Mouse (Mus musculus): Measurements from ENCODE around the gene Gemin8. TPM values are rescaled to one million over a fixed set of nuclear protein-coding genes. Genes with fewer than 3 reads are reported as not detected.

Gemin8 gene
- polyA plus RNA-seq (2015; fragmentation: Nextera tagmentation; extraction: Ambion mirVana): 9.2 and 9.5 TPM in 2 replicates

DNA sequence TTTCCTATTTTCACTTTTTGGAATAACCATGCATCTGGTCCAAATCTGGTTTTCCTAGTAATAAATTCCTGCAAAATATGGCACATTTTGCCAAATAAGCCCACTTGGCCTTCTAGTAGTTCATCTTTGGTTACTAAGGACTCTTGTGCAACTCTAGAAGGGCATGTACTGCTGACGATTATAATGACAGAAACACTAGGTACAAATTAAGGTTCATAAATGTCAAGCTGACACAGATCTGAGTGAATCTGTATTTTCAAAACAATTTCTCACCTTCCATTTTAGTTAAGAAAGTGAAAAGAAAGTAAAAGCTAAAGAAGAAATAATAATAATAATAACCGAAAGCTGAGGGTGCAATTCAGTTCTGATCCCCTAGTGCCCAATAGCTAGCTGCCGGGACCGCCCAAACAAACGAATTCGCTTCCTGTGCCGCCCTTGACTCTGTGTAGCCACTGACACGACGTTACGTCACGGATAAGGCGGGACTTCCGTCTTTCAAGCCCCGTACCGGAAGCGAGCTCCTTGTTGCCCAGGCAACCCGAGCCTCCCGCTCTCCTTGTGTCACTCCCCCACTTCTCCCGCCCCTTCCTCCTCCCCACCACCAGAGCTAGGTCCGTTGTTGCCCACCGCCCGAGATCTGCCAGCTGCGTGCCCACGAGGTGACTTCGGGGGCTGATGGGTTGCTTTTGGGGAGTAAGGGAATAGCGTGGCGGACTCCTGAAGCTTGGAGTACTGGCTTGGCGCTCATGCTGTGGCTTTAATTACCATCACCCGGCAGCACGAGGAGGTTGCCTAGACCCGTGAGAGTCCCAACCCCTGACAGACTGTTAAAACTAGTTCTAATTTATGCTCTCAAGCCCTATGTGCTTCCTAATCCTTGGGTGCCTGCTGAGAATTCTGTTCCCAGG is at the start of gene Gemin8:
TSS of gene Gemin8 (plus strand) at position 563 of the 908 bp plus-strand sequence.
- no peaks in the 10 kb centered on the region for H3K27me3 ChIP-seq
- H3K4me3 ChIP-seq: peak within 1 kb of the TSS; percentile 54
- 19% methylated on average over 31 of the region's 31 CpGs for WGBS
- H3K27ac ChIP-seq (replicated peaks): peak within 1 kb of the TSS; percentile 88
- peaks cover 3% of the 10 kb centered on the region; the same call in 1 of the 2 replicates for H3K4me1 ChIP-seq (replicated peaks)
- no peaks in the 10 kb centered on the region for H3K9me3 ChIP-seq
- H3K4me2 ChIP-seq: peak within 1 kb of the TSS; percentile 55
- peak; percentile 98 for ATAC-seq (ENCODE audit: low FRiP score, low read depth)
- H3K9ac ChIP-seq: peak within 1 kb of the TSS; percentile 50
- H3K36me3 ChIP-seq: no peaks in the 10 kb centered on the region

DNA sequence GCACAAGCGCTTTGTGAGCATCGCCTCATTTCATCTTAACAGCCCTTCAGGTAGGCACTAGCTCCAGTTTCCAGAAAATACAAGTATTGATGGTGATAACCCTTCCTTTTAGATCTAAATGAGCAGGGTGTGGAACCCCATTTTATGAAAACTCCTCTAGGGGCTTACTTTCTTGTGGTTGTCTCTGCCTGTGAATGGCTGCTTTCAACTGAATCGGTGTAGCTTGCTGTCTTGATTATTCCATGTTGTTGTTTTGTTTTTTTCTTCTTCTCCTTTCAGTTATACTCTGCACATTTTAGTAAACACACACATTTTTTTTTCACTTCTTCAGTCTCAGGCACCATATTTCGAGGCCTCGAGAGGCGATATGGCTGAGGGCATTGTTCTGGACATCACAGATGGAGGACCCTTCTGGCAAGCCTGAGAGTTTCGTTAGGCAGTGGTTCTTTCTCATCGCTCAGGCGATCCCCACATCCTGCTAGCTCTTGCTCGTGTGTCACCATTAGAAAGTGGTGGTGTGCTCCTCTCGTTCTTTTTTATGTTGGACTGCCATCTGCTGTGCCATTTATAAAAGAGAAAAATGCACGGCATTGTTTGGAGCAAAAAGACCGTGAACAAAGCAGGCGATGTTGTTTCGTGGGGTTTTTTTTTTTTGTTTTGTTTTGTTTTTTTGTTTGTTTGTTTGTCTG is 23.0 kb upstream of the Gemin8 start:
- H3K4me2 ChIP-seq: peak overlapping the region; percentile 40
- no peaks in the 10 kb centered on the region for H3K4me1 ChIP-seq (replicated peaks)
- WGBS: 47% methylated on average over 15 of the region's 15 CpGs
- 0 out of 2 replicates have a peak, but pooled peaks cover 2% of the 10 kb centered on the region for H3K27me3 ChIP-seq
- no peaks in the 10 kb centered on the region for H3K36me3 ChIP-seq
- H3K4me3 ChIP-seq: no peak overlapping the region
- H3K9me3 ChIP-seq: no peaks in the 10 kb centered on the region
- ATAC-seq (ENCODE audit: low FRiP score, low read depth): peak; percentile 73; the same call in 1 of the 2 replicates
- no peak overlapping the region for H3K9ac ChIP-seq
- no peak overlapping the region for H3K27ac ChIP-seq (replicated peaks)

DNA sequence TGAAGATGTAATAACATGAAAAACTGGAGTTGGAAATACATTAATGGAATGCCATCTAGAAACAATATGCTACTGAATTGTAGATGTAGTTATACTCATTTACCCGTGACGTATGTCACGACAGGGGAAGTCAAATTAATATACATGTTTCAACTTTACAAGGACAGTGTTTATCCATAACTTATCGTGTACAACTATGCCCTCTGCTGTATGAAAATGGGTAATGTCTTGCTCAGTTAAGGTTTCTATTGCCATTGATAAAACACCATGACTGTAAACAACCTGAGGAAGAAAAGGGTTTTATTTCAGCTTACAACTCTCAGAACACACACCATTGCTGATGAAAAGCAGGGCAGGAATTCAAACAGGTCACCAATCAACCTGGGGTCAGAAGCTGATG is 7.5 kb upstream of the Gemin8 start:
- WGBS: 58% methylated on average over 4 of the region's 4 CpGs
- Histone ChIP-seq H3K36me3 (no peaks in the 10 kb centered on the region), H3K4me3 (no peak overlapping the region), H3K9ac (no peak overlapping the region), H3K4me2 (no peak overlapping the region), H3K9me3 (no peaks in the 10 kb centered on the region), H3K4me1 (replicated peaks) (no peaks in the 10 kb centered on the region), H3K27ac (replicated peaks) (no peak overlapping the region), H3K27me3 (no peaks in the 10 kb centered on the region)
- no peak for ATAC-seq (ENCODE audit: low FRiP score, low read depth)

DNA sequence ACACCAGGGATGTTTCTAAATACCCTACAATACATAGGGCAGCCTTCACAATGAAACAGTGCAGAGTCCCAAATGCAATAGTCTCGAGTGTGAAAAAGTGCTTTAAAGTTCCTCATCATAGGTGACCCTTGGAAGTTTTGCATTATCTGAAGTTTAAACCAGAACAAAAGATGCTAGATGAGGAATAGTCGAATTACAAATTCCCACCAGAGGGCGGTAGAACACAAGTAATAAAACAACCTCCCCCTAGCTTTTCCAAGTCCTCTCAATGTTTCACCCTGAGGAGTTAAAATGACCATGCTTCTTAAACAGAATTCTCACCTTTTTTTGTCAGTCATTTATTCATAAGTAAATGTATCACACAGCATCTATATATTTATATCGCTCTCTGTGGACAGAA is 2.9 kb upstream of the Gemin8 start:
- H3K9ac ChIP-seq: no peak overlapping the region
- no peaks in the 10 kb centered on the region for H3K9me3 ChIP-seq
- H3K4me3 ChIP-seq: no peak overlapping the region
- no peak overlapping the region for H3K4me2 ChIP-seq
- no peaks in the 10 kb centered on the region for H3K36me3 ChIP-seq
- WGBS: 5% methylated on average over 4 of the region's 4 CpGs
- H3K27ac ChIP-seq (replicated peaks): no peak overlapping the region
- H3K4me1 ChIP-seq (replicated peaks): peaks cover 3% of the 10 kb centered on the region; the same call in 1 of the 2 replicates
- no peaks in the 10 kb centered on the region for H3K27me3 ChIP-seq
- no peak for ATAC-seq (ENCODE audit: low FRiP score, low read depth)

DNA sequence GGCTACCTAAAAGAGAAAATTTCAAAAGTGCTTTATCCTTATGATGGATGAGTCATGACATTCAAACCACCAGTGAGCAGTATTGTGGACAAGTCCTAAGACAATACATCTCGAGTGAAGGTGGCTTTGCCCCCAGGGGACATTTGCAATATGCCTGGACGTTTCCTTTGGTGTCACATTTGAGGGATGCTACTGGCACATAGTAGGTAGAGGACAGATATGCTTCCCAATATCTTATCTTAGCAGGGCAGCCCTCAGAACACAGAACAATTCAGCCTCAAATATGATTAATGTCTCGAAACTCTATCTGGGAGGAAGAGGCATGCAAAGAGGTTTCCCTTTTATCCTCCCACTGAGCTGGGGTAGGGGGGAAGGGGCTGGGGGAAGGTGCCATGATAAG is 2.3 kb upstream of the Gemin8 start:
- H3K9ac ChIP-seq: no peak overlapping the region
- peaks cover 3% of the 10 kb centered on the region; the same call in 1 of the 2 replicates for H3K4me1 ChIP-seq (replicated peaks)
- no peak for ATAC-seq (ENCODE audit: low FRiP score, low read depth)
- no peak overlapping the region for H3K27ac ChIP-seq (replicated peaks)
- no peaks in the 10 kb centered on the region for H3K36me3 ChIP-seq
- H3K4me2 ChIP-seq: no peak overlapping the region
- no peaks in the 10 kb centered on the region for H3K27me3 ChIP-seq
- WGBS: 57% methylated on average over 3 of the region's 3 CpGs
- H3K4me3 ChIP-seq: no peak overlapping the region
- no peaks in the 10 kb centered on the region for H3K9me3 ChIP-seq

DNA sequence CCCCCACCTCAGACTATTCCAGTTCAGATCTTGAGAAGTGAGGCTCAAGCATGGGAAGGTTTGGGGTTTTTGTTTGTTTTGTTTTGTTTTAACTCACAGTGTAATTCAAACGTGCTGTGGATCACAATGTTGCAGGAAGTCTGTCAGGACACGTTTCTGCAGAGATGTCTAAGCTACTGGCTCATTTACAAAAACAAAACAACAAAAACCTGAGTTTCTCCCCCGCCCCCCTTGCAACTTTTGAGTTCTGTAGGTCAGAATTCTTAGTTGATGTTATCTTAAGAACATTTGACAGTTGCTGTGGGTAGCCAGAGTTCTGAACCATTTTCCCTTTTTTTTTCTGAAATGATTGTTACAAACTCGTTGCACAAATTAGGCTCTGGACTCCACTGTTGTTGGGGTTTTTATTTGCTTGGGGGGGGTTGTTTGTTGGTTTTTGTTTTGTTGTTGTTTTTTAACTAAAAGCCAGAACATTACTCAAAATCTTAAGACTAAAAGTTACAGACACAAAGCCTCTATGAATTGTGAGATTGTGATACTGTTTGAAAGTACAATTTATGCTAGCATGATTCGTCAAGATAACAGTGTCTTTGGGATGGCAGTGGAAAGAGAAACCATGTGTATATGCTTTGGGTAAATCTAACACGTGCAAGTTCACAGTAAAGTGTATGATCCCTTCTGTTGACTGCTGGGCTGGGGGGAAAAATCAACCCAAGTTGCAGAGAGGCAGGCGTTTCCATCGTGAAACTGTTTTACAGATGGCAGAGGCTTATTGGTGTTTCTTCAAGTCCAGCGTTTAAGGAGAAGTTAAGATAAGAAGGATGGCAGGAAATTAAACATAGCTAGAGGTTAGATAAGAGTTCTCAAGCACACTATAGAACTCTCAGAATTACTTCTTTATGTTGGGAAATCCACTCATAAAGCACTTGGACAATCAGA is 815 bp downstream of the Gemin8 start:
- Histone ChIP-seq H3K27ac (replicated peaks) (peak overlapping the region; percentile 88), H3K4me3 (peak overlapping the region; percentile 54), H3K4me1 (replicated peaks) (peaks cover 3% of the 10 kb centered on the region; the same call in 1 of the 2 replicates), H3K9ac (peak overlapping the region; percentile 50; the same call in 1 of the 2 replicates), H3K27me3 (no peaks in the 10 kb centered on the region), H3K4me2 (peak overlapping the region; percentile 55), H3K36me3 (no peaks in the 10 kb centered on the region), H3K9me3 (no peaks in the 10 kb centered on the region)
- no peak for ATAC-seq (ENCODE audit: low FRiP score, low read depth)
- WGBS: 34% methylated on average over 9 of the region's 9 CpGs

DNA sequence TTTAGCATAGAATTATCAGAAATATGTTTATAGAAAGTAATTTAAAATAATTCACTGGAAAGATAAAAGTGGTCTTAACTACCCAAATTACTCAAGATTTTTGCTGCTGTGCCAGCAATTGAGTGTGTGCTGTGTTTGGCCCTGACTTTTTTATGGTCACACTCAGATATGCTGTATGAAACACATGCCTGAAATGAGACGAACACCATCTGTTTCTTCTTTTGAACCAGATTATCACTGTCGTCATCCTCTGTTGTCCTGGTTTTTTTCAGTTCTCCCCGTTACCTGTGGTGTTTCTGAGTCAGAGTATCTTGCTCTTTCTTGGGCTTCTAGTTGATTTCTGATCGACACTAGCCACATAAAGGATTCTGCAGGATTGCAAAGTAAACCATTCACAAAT is 1.8 kb downstream of the Gemin8 start:
- Histone ChIP-seq H3K27ac (replicated peaks) (peak overlapping the region; percentile 18), H3K36me3 (no peaks in the 10 kb centered on the region), H3K4me2 (peak overlapping the region; percentile 5; the same call in 1 of the 2 replicates), H3K4me3 (no peak overlapping the region), H3K9me3 (no peaks in the 10 kb centered on the region), H3K27me3 (no peaks in the 10 kb centered on the region), H3K4me1 (replicated peaks) (peaks cover 3% of the 10 kb centered on the region; the same call in 1 of the 2 replicates), H3K9ac (no peak overlapping the region)
- 58% methylated on average over 4 of the region's 4 CpGs for WGBS
- no peak for ATAC-seq (ENCODE audit: low FRiP score, low read depth)

DNA sequence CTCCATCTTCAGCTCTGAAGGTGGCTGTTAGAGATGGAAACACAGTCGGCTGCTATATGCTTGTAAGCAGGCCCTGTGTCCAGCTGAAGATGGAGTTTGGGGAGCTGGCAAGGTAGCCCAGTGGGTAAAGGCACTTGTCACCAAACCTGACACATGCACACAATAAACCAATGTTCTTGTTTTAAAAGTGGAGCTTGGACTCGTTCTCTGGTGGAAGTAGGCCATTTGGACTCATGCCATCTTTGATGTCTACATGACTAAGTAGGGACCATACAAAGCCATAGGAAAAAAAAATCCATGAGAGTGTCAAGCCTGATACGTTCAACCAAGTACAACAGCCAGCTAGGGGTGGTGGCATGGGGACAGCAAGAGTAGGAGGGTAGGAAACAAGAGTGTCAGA is 2.4 kb downstream of the Gemin8 start:
- no peak overlapping the region for H3K4me3 ChIP-seq
- H3K4me2 ChIP-seq: peak overlapping the region; percentile 5; the same call in 1 of the 2 replicates
- no peaks in the 10 kb centered on the region for H3K36me3 ChIP-seq
- H3K27ac ChIP-seq (replicated peaks): peak overlapping the region; percentile 18
- H3K27me3 ChIP-seq: no peaks in the 10 kb centered on the region
- 46% methylated on average over 3 of the region's 3 CpGs for WGBS
- ATAC-seq (ENCODE audit: low FRiP score, low read depth): no peak
- no peak overlapping the region for H3K9ac ChIP-seq
- no peaks in the 10 kb centered on the region for H3K9me3 ChIP-seq
- peaks cover 3% of the 10 kb centered on the region; the same call in 1 of the 2 replicates for H3K4me1 ChIP-seq (replicated peaks)

DNA sequence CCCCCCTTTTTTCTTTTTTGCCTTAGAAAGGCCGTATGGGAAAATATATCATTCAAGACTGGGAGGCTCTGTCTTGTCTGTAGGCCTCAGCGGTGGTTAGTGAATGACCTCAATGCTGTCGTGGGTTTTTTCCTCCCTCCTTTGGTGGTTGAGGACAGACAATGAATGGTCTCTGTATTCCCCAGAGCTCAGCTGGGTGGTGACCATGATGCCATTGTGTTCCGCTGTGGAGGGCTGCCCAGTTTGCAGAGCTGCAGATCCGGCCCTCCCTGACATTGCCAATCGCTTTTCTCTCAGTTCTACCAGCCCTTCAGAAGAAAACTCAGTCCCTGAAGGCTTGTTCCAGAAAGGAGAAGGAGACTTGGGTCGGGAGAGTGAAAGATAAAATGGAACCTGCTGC is 3.5 kb downstream of the Gemin8 start:
- ATAC-seq (ENCODE audit: low FRiP score, low read depth): peak; percentile 55

DNA sequence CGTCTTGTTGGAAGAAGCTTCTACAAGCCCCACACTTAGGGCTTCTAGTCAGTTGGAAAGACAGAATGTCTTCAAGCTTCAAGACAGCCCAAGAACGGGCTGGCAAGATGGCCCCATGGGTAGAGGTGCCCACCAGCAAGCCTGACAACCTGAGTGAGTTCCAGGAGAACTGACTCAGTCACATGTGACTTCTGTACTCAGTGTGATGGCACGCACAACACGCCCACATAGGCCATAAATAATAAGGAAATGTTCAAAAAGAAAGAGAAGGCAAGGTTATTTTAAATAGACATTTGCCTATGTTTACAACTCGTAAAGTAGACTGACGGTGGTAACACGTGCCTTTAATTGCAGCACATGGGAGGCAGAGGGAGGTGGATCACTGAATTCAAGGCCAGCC is 7.7 kb downstream of the Gemin8 start:
- no peak for ATAC-seq (ENCODE audit: low FRiP score, low read depth)
- no peaks in the 10 kb centered on the region for H3K4me1 ChIP-seq (replicated peaks)
- no peak overlapping the region for H3K4me3 ChIP-seq
- no peaks in the 10 kb centered on the region for H3K36me3 ChIP-seq
- no peak overlapping the region for H3K4me2 ChIP-seq
- 94% methylated on average over 7 of the region's 7 CpGs for WGBS
- no peak overlapping the region for H3K9ac ChIP-seq
- H3K9me3 ChIP-seq: no peaks in the 10 kb centered on the region
- H3K27ac ChIP-seq (replicated peaks): no peak overlapping the region
- H3K27me3 ChIP-seq: no peaks in the 10 kb centered on the region

More for the DNA sequence above, 3.5 kb downstream of the Gemin8 start:
- WGBS: 40% methylated on average over 7 of the region's 7 CpGs
- Histone ChIP-seq H3K27me3 (no peaks in the 10 kb centered on the region), H3K9me3 (no peaks in the 10 kb centered on the region), H3K36me3 (no peaks in the 10 kb centered on the region), H3K4me2 (no peak overlapping the region), H3K9ac (no peak overlapping the region), H3K4me1 (replicated peaks) (peaks cover 3% of the 10 kb centered on the region; the same call in 1 of the 2 replicates), H3K4me3 (no peak overlapping the region), H3K27ac (replicated peaks) (peak overlapping the region; percentile 22; the same call in 1 of the 2 replicates)

DNA sequence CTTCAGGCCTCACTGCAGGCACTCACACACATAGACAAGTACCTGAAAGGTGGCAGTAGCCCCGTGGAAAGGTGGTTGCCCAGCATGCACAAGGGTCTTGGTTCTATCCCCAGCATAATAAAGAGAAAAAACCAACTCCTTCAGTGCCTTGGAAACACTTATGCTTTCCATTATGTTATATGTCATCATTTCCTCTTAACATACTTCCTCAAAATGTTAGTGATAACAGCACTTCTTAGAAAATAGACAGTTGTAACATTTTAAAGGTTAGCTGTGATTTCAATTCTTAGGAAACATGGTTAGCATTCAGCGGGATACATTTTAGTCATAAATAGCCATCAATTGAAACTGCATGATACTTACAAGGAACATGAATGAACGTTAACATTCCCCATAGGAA is 12.8 kb downstream of the Gemin8 start:
- no peak for ATAC-seq (ENCODE audit: low FRiP score, low read depth)
- Histone ChIP-seq H3K4me2 (no peak overlapping the region), H3K36me3 (no peaks in the 10 kb centered on the region), H3K4me3 (no peak overlapping the region), H3K9ac (no peak overlapping the region), H3K4me1 (replicated peaks) (no peaks in the 10 kb centered on the region), H3K9me3 (no peaks in the 10 kb centered on the region), H3K27ac (replicated peaks) (no peak overlapping the region), H3K27me3 (no peaks in the 10 kb centered on the region)
- WGBS: 83% methylated on average over 3 of the region's 3 CpGs

Measured in hindbrain, embryonic 15.5 days (tissue).